Mouse (Mus musculus) frontal cortex, adult 2 months (tissue): ENCODE data around the gene Trim27. TPM values are rescaled to one million over a fixed set of nuclear protein-coding genes. Genes with fewer than 3 reads are reported as not detected.

ENCODE experiments used
- DNase-seq, 2 experiments: peaks; one replicate each; pipeline ENCODE4 v3.0.0; 2022; ENCODE audit warnings: low spot score in 1 of 2; ENCODE audit errors: extremely low spot score in 1 of 2
- polyA plus RNA-seq: library from polyadenylated mRNA; depleted of rRNA; stranded (reverse); fragments of >200 nt; gene quantifications from 2 replicates; pipeline ENCODE4 v1.2.3, GENCODE M21; 2012

Gene Trim27
- polyA plus RNA-seq, 1 experiment: 31.5 TPM

GRCm38 (mm10) chr13:21171600-21172150, 7.6 kb upstream of the Trim27 start:
- peak in 1 of 2 experiments; percentile 60 for DNase-seq

- DNase-seq: peak in 1 of 2 experiments; percentile 95
Measured at GRCm38 (mm10) chr13:21172241-21173027, 6.8 kb upstream of the Trim27 start.

GRCm38 (mm10) chr13:21173072-21173471, 6.2 kb upstream of the Trim27 start:
- DNase-seq: peak in 1 of 2 experiments; percentile 86

GRCm38 (mm10) chr13:21176733-21177132, 2.5 kb upstream of the Trim27 start:
- no peak for DNase-seq

GRCm38 (mm10) chr13:21177657-21178056, 1.6 kb upstream of the Trim27 start:
- no peak for DNase-seq

GRCm38 (mm10) chr13:21178364-21178763, 881 bp upstream of the Trim27 start:
- no peak for DNase-seq

- peak in 1 of 2 experiments; percentile 88 for DNase-seq
Measured at GRCm38 (mm10) chr13:21179724-21180550, 692 bp downstream of the Trim27 start.

GRCm38 (mm10) chr13:21180551-21181530, 1.6 kb downstream of the Trim27 start:
- DNase-seq: peak in 1 of 2 experiments; percentile 35

- DNase-seq: no peak
Measured at GRCm38 (mm10) chr13:21181996-21182395, 2.8 kb downstream of the Trim27 start.

GRCm38 (mm10) chr13:21183066-21183465, 3.8 kb downstream of the Trim27 start:
- DNase-seq: no peak

GRCm38 (mm10) chr13:21183661-21184060, 4.4 kb downstream of the Trim27 start:
- no peak for DNase-seq

- no peak for DNase-seq
Measured at GRCm38 (mm10) chr13:21185521-21185920, 6.3 kb downstream of the Trim27 start.

- no peak for DNase-seq
Measured at GRCm38 (mm10) chr13:21195406-21196228, 16.4 kb downstream of the Trim27 start.

- DNase-seq: no peak
Measured at GRCm38 (mm10) chr13:21197721-21198120, 18.5 kb downstream of the Trim27 start.

- no peak for DNase-seq
Measured at GRCm38 (mm10) chr13:21198313-21198712, 19.1 kb downstream of the Trim27 start.

- DNase-seq: no peak
Measured at GRCm38 (mm10) chr13:21199046-21200028, 20.1 kb downstream of the Trim27 start.

- DNase-seq: peak; percentile 88 to 100
Measured at GRCm38 (mm10) chr13:21200043-21200999, 21.1 kb downstream of the Trim27 start.
